Mouse (Mus musculus): ENCODE results near the gene Pak1ip1. TPM values are rescaled to one million over a fixed set of nuclear protein-coding genes. Genes with fewer than 3 reads are reported as not detected.

Gene Pak1ip1
- polyA plus RNA-seq, 1 experiment, result 63.9 TPM

DNA sequence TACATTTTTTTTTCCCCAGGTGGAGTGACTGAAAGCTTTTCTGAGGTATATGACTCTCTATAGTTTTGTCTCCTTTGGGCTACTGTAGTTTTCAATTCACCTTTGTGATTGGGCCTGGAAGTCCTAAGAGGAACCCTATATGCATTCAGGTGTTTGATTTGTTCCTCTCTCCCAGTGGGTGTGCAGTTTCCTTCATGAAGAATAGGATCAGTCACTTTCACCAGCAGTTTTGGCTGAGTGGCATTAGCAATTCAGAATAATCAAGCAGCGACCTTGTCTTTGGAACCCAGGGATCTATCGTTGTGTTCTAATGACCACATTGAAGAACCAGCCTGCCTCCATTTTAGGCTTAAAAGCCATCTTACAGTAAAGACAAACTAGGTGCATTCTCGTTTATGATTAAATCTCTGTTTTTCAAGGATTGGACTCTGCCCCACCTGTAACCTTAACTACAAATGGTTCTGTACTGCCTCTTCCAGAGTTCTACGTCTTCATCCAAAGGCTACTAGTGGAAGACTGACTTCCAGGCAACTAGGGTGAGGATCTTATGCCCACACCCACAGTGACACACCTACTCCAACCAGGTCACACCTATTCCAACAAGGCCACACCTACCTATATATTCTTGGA, 30.9 kb upstream of the Pak1ip1 start:
- Histone ChIP-seq H3ac (ENCODE audit: control insufficient read depth, insufficient read length, low read depth) (no peak overlapping the region), H3K36me3 (ENCODE audit: control insufficient read depth, insufficient read depth) (no peaks in the 10 kb centered on the region), H3K79me3 (ENCODE audit: low read depth) (no peaks in the 10 kb centered on the region), H3K79me2 (ENCODE audit: control insufficient read depth, insufficient read depth) (no peaks in the 10 kb centered on the region), H3K27me3 (ENCODE audit: control insufficient read depth, insufficient read depth, insufficient read length) (no peaks in the 10 kb centered on the region), H3K4me3 (ENCODE audit: insufficient read depth, poor library complexity, severe bottlenecking) (no peak overlapping the region)
- no peak for TF ChIP-seq MYOD1 (IDR thresholded peaks at IDR 0.05; ENCODE audit: control insufficient read depth, insufficient read length, low read depth)
- TF ChIP-seq USF1 (IDR thresholded peaks at IDR 0.05; ENCODE audit: low read depth), result no peak
- no peak for TF ChIP-seq MAX (IDR thresholded peaks at IDR 0.05)
- TF ChIP-seq MYOG (IDR thresholded peaks at IDR 0.05; ENCODE audit: control insufficient read depth, extremely low read depth, insufficient read length), result no peak
- TF ChIP-seq CTCF (IDR thresholded peaks at IDR 0.05; ENCODE audit: control insufficient read depth, insufficient read depth, insufficient read length), result no peak
- TF ChIP-seq CEBPB (IDR thresholded peaks at IDR 0.05; ENCODE audit: low read depth), result no peak

DNA sequence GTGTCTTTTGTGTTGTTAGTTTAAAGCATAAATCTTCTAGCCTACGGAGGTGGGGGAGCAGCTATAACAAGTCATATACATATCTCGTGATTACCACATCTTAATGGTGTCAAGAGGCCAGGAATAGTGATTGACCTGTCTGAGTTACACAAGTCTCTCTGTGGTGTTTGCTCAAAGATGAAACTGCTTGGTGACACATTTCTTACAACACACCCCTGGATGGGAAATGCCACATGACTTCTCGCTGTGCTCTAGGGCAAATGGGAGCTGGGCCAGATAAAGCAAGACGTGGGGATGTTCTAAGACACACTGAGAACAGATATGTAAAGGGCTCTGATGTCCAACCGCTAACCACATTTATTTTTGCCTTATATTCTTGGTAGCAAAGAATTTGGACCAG, 29.6 kb upstream of the Pak1ip1 start:
- TF ChIP-seq USF1 (IDR thresholded peaks at IDR 0.05; ENCODE audit: low read depth), result no peak
- no peak for TF ChIP-seq MYOD1 (IDR thresholded peaks at IDR 0.05; ENCODE audit: control insufficient read depth, insufficient read length, low read depth)
- no peak for TF ChIP-seq FOSL1 (IDR thresholded peaks at IDR 0.05; ENCODE audit: insufficient read depth, low read length, poor library complexity, severe bottlenecking)
- no peak for TF ChIP-seq MAX (IDR thresholded peaks at IDR 0.05)
- no peak for TF ChIP-seq MYOG (IDR thresholded peaks at IDR 0.05; ENCODE audit: control insufficient read depth, extremely low read depth, insufficient read length)
- no peak for TF ChIP-seq CTCF (IDR thresholded peaks at IDR 0.05; ENCODE audit: control insufficient read depth, insufficient read depth, insufficient read length)
- no peak for TF ChIP-seq CEBPB (IDR thresholded peaks at IDR 0.05; ENCODE audit: low read depth)
- H3K4me3 ChIP-seq (ENCODE audit: insufficient read depth, poor library complexity, severe bottlenecking), result no peak overlapping the region
- H3K27me3 ChIP-seq (ENCODE audit: control insufficient read depth, insufficient read depth, insufficient read length), result no peaks in the 10 kb centered on the region
- no peaks in the 10 kb centered on the region for H3K36me3 ChIP-seq (ENCODE audit: control insufficient read depth, insufficient read depth)
- no peak overlapping the region for H3ac ChIP-seq (ENCODE audit: control insufficient read depth, insufficient read length, low read depth)
- H3K79me3 ChIP-seq (ENCODE audit: low read depth), result no peaks in the 10 kb centered on the region
- no peaks in the 10 kb centered on the region for H3K79me2 ChIP-seq (ENCODE audit: control insufficient read depth, insufficient read depth)

- TF ChIP-seq MYOG (IDR thresholded peaks at IDR 0.05; ENCODE audit: control insufficient read depth, extremely low read depth, insufficient read length), result no peak
- TF ChIP-seq USF1 (IDR thresholded peaks at IDR 0.05; ENCODE audit: low read depth), result no peak
- no peak for TF ChIP-seq CEBPB (IDR thresholded peaks at IDR 0.05; ENCODE audit: low read depth)
- TF ChIP-seq FOSL1 (IDR thresholded peaks at IDR 0.05; ENCODE audit: insufficient read depth, low read length, poor library complexity, severe bottlenecking), result no peak
- TF ChIP-seq MYOD1 (IDR thresholded peaks at IDR 0.05; ENCODE audit: control insufficient read depth, insufficient read length, low read depth), result no peak
- no peaks in the 10 kb centered on the region for H3K79me2 ChIP-seq (ENCODE audit: control insufficient read depth, insufficient read depth)
- H3K36me3 ChIP-seq (ENCODE audit: control insufficient read depth, insufficient read depth), result no peaks in the 10 kb centered on the region
- H3K79me3 ChIP-seq (ENCODE audit: low read depth), result no peaks in the 10 kb centered on the region
- no peaks in the 10 kb centered on the region for H3K27me3 ChIP-seq (ENCODE audit: control insufficient read depth, insufficient read depth, insufficient read length)
- no peak overlapping the region for H3ac ChIP-seq (ENCODE audit: control insufficient read depth, insufficient read length, low read depth)
- no peak overlapping the region for H3K4me3 ChIP-seq (ENCODE audit: insufficient read depth, poor library complexity, severe bottlenecking)
Observed at GRCm38 (mm10) chr13:40971831-40972230, 29.0 kb upstream of the Pak1ip1 start.

DNA sequence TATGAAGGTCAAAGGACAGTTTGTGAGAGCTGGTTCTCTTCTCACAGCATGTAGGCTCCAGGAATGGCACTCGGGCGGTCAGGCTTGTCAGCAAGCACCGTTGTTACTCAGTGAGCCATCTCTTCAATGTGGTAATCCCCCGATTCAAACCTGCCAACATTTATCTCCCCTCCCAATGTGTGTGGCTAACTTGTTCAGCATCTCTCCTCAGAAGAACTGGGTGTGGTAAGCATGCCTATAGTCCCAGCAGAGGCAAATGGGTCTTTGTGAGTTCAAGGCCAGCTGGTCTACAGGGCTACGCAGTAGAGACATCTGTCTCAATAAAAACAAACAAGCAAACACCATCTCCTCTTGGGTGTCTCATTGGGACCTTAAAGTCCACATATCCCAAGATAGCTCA, 27.8 kb upstream of the Pak1ip1 start:
- Histone ChIP-seq H3K4me3 (ENCODE audit: insufficient read depth, poor library complexity, severe bottlenecking) (no peak overlapping the region), H3ac (ENCODE audit: control insufficient read depth, insufficient read length, low read depth) (no peak overlapping the region), H3K79me3 (ENCODE audit: low read depth) (no peaks in the 10 kb centered on the region), H3K36me3 (ENCODE audit: control insufficient read depth, insufficient read depth) (no peaks in the 10 kb centered on the region), H3K27me3 (ENCODE audit: control insufficient read depth, insufficient read depth, insufficient read length) (no peaks in the 10 kb centered on the region), H3K79me2 (ENCODE audit: control insufficient read depth, insufficient read depth) (no peaks in the 10 kb centered on the region)
- TF ChIP-seq CTCF (IDR thresholded peaks at IDR 0.05; ENCODE audit: control insufficient read depth, insufficient read depth, insufficient read length) (no peak), MYOG (IDR thresholded peaks at IDR 0.05; ENCODE audit: control insufficient read depth, extremely low read depth, insufficient read length) (no peak), CEBPB (IDR thresholded peaks at IDR 0.05; ENCODE audit: low read depth) (no peak), USF1 (IDR thresholded peaks at IDR 0.05; ENCODE audit: low read depth) (no peak), MAX (IDR thresholded peaks at IDR 0.05) (no peak), MYOD1 (IDR thresholded peaks at IDR 0.05; ENCODE audit: control insufficient read depth, insufficient read length, low read depth) (no peak), FOSL1 (IDR thresholded peaks at IDR 0.05; ENCODE audit: insufficient read depth, low read length, poor library complexity, severe bottlenecking) (no peak)

DNA sequence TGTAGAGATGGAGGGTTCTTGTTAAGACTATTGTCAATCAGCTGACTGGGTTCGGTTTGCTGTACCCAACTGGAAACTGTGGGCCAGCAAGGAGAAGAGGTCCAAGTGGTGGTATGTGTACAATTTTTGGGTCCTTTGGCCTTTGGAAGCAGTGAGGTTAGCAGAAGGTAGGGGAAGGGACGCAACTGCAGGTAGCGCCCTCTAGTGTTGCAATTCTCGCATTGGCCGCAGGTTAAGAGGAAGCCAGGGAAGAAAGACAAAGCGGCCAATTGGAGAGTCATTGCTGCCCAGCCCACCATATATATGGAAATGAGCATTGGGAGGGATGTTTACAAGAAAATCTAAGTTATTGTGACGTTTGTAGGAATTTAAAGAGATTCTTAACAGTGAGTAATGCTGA, 23.2 kb upstream of the Pak1ip1 start:
- Histone ChIP-seq H3K4me3 (ENCODE audit: insufficient read depth, poor library complexity, severe bottlenecking) (no peak overlapping the region), H3K36me3 (ENCODE audit: control insufficient read depth, insufficient read depth) (no peaks in the 10 kb centered on the region), H3K27me3 (ENCODE audit: control insufficient read depth, insufficient read depth, insufficient read length) (no peaks in the 10 kb centered on the region), H3K79me3 (ENCODE audit: low read depth) (no peaks in the 10 kb centered on the region), H3K79me2 (ENCODE audit: control insufficient read depth, insufficient read depth) (no peaks in the 10 kb centered on the region), H3ac (ENCODE audit: control insufficient read depth, insufficient read length, low read depth) (no peak overlapping the region)
- no peak for TF ChIP-seq MYOD1 (IDR thresholded peaks at IDR 0.05; ENCODE audit: control insufficient read depth, insufficient read length, low read depth)
- TF ChIP-seq CTCF (IDR thresholded peaks at IDR 0.05; ENCODE audit: control insufficient read depth, insufficient read depth, insufficient read length), result peak; percentile 31

DNA sequence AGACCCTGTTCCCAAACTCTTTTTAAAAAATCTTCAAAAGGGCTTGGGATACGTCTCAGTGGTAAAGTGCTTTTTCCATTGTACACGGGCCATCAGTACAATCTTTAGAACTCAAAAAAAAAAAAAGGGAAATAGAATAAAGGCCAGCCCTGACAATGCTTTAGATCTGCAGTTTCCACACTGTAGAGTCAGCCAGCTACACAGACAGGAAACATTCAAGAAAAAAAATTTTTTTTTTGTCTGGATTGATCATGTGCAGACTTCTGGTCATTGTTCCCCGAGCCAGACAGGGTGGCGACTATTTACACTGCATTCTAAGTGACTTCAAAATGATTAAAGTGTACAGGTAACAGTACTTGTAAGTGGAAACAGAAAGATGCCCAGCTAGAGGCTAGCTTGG, 22.2 kb upstream of the Pak1ip1 start:
- H3K36me3 ChIP-seq (ENCODE audit: control insufficient read depth, insufficient read depth), result no peaks in the 10 kb centered on the region
- H3K79me3 ChIP-seq (ENCODE audit: low read depth), result no peaks in the 10 kb centered on the region
- H3K79me2 ChIP-seq (ENCODE audit: control insufficient read depth, insufficient read depth), result no peaks in the 10 kb centered on the region
- H3K27me3 ChIP-seq (ENCODE audit: control insufficient read depth, insufficient read depth, insufficient read length), result no peaks in the 10 kb centered on the region
- H3K4me3 ChIP-seq (ENCODE audit: insufficient read depth, poor library complexity, severe bottlenecking), result no peak overlapping the region
- TF ChIP-seq MYOG (IDR thresholded peaks at IDR 0.05; ENCODE audit: control insufficient read depth, extremely low read depth, insufficient read length) (no peak), CEBPB (IDR thresholded peaks at IDR 0.05; ENCODE audit: low read depth) (no peak)
- H3ac ChIP-seq (ENCODE audit: control insufficient read depth, insufficient read length, low read depth), result no peak overlapping the region

Measured in C2C12 (cell line).